Mouse (Mus musculus) cerebellum, postnatal 36 days (tissue): ENCODE results near the gene Psmd7.

ENCODE experiments used
- DNase-seq, 2 experiments: peaks; one replicate each; pipeline ENCODE4 v3.0.0; 2021 to 2022; ENCODE audit warnings: mixed read lengths in 2 of 2

The Psmd7 gene

GRCm38 (mm10) chr8:107577640-107578039, 10.6 kb downstream of the Psmd7 start:
- DNase-seq = no peak

GRCm38 (mm10) chr8:107576702-107577101, 11.6 kb downstream of the Psmd7 start:
- DNase-seq = peak; percentile 72 to 79

GRCm38 (mm10) chr8:107574771-107575170, 13.5 kb downstream of the Psmd7 start:
- no peak for DNase-seq

DNA sequence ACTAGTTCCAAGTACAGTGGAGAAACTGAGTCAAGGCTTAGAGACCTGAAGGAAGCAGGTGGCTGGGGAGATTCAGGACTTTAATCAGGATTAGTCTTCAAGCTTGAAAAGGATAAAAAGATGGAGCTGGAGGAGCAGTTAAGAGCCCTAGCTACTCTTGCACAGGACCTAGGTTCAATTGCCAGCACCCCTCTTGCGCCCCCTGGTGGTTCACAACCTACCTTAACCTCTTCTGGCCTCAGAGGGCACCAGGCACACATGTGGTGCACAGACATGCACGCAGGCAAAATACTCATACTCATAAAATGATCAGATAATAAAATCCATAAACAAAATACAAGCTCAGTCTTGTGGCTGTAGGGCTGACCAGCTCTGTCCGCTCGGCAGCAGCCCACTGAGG, 15.8 kb downstream of the Psmd7 start:
- DNase-seq = peak; percentile 47 to 60

GRCm38 (mm10) chr8:107571486-107572135, 16.7 kb downstream of the Psmd7 start:
- no peak for DNase-seq

- DNase-seq = no peak
Measured at GRCm38 (mm10) chr8:107571046-107571445, 17.2 kb downstream of the Psmd7 start.

GRCm38 (mm10) chr8:107562164-107562563, 26.1 kb downstream of the Psmd7 start:
- DNase-seq = no peak

GRCm38 (mm10) chr8:107560820-107561536, 27.3 kb downstream of the Psmd7 start:
- no peak for DNase-seq

DNA sequence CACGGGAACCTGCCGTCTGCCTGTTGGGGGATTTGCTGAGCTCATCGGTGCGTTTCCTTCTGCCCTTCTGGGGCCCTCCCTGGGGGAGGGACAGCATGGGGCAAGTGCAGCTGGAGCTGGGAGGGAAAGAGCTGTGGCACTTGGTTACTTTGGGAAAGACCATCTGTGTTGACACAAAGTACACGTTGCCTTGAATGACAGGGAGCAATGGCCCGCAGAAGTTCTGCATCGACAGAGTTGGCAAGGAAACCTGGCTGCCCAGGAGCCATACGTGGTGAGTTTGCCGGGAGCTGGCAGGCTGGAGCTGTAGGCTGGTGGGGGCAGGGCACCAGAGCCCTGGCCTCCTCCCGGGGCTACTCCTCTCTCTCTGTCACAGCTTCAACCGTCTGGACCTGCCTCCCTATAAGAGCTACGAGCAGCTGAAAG, 31.7 kb downstream of the Psmd7 start:
- DNase-seq = peak; percentile 16 to 29

DNA sequence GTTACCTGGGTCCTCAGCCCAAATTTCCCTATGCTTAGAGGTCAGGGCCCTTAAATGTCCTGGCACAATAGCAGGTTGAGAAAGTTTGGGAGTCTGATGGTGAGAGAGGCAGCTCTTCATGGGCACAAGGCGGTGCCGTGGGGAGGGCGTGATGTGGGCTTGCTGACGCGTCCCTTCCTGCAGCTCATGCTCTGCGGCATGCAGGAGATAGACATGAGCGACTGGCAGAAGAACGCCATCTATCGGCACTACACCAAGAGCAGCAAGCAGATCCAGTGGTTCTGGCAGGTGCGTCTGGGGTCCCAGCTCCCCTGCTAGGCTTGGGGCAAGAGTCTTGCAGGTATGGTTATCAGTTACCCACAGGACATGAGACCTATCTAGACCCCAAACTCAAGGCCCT, 33.0 kb downstream of the Psmd7 start:
- DNase-seq = no peak

DNA sequence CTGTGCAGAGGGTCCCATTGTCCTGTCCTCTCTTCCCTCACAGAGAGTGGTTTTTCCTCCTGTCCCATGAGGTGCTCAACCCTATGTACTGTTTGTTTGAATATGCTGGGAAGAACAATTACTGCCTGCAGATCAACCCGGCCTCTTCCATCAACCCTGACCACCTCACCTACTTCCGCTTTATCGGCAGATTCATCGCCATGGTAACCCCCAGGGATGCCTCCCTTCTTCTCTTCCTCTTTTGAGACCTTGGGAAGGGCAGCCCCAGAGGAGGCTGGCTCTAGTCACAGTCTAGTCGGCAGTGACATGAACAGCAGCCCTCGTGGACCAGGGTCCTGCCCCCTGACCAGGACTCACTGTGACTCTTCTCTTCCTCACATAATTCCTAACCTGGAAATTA, 36.0 kb downstream of the Psmd7 start:
- no peak for DNase-seq

DNA sequence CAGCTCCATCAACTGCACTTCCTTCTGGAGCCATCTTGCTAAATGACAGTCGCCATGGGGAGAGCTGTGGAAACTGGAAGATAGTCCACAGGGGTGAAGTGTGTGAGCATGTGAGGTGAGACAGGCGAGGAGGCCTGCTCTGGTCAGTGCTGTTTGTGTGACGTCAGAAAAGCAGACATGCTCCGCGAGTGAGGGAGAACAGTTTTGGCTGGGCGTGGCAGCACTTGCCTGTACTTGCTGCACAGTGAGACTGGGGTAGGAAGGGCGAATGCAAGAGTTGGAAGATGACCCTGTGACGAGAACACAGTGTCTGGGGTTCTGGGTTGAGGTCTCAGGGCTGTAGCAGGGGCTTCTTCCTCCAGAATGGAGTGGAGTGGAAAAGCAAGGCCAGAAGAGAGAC, 41.4 kb downstream of the Psmd7 start:
- DNase-seq = no peak

GRCm38 (mm10) chr8:107546154-107546553, 42.1 kb downstream of the Psmd7 start:
- no peak for DNase-seq

DNA sequence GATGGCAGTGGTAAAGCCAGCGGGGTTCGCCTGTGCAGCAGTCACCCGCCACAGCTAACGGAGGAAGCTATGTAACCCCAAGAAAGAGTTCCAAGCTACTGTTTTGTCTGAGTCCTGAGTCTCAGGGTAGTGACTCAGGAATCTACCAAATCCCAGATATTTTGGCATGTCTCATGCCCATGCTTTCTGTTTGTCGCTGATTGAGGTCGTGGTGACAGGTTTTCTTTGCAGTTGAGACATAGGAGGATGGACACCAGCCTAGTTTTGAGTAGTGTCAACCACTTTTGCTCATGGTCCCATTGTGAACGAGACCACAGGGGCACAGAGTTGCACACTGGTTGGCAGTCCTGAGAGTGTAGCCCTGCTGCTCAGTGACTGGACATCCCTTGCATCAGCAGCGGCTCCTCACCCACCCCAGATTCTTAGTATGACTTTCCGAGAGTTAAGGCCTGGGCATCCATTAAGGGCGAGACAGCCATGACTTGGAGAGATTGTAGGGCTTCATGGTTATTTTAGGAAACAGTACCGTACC, 42.6 kb downstream of the Psmd7 start:
- no peak for DNase-seq

GRCm38 (mm10) chr8:107544651-107545174, 43.6 kb downstream of the Psmd7 start:
- no peak for DNase-seq

DNA sequence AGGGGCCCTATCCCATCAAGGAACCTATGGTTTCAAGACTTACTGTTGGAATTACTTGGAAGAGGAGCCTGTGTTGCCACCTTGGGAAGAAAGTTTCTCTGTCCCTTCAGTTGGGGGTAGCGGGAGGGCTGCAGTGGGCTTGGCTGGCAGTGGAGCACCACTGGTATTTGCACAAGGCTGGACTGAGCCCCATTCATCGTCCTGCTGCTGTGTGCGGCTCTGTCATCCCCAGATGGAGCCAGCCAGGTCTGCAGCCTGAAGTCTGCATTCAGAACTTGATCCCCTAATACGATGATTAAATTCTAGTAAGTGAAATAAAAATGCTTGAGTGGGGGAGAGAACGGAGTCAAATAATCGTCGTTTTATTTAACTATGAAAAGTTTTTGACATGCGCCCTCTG, 44.1 kb downstream of the Psmd7 start:
- DNase-seq = no peak

- no peak for DNase-seq
Measured at GRCm38 (mm10) chr8:107543714-107544113, 44.5 kb downstream of the Psmd7 start.

- no peak for DNase-seq
Measured at GRCm38 (mm10) chr8:107542151-107542550, 46.1 kb downstream of the Psmd7 start.

- no peak for DNase-seq
Measured at GRCm38 (mm10) chr8:107541369-107541768, 46.9 kb downstream of the Psmd7 start.

DNA sequence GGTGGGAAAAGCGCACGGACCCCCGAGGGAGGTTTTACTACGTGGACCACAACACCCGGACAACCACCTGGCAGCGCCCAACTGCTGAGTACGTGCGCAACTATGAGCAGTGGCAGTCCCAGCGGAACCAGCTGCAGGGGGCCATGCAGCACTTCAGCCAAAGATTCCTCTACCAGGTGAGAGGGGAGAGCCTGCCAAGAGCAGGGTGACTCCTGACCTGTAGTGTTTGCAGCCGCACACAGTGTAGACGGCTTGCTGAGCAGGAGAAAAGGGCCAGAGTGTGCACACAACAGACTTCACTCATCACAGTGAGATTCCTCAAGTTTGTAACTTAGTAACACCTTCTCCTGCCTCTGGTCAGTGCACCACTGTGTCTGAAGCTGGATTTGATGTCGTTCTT, 47.6 kb downstream of the Psmd7 start:
- no peak for DNase-seq

DNA sequence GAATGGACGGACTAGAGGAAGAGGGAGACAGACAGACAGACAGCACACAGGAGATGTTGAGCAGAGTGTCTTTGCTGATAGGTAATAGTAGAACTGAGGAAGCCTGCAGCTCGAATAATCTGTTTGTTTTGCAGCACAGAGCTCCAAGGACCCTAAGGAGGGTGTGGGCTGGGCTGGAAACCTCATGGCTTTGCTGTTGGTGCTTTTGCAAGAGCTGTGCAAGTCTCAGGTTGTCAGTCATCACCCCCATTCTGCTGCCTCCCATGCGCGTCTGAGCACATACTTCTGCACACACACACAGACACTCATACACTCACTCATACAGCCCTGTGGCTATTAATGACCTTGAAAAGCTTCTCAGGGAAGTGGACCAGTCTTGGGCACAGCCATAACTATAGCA, 50.8 kb downstream of the Psmd7 start:
- DNase-seq = no peak
